Mouse (Mus musculus) erythroblast, embryonic 14.5 days (primary cell): Measurements from ENCODE around the gene Ell2.

Source experiments
- GATA1 ChIP-seq: IDR thresholded peaks from 2 replicates; pipeline ENCODE4 v1.6.1; 2012; ENCODE audit warnings: low read length, inconsistent platforms, mixed read lengths
- TAL1 ChIP-seq: IDR thresholded peaks from 3 replicates; pipeline ENCODE4 v1.6.1; 2012; ENCODE audit warnings: low read length, inconsistent platforms, mixed read lengths

DNA sequence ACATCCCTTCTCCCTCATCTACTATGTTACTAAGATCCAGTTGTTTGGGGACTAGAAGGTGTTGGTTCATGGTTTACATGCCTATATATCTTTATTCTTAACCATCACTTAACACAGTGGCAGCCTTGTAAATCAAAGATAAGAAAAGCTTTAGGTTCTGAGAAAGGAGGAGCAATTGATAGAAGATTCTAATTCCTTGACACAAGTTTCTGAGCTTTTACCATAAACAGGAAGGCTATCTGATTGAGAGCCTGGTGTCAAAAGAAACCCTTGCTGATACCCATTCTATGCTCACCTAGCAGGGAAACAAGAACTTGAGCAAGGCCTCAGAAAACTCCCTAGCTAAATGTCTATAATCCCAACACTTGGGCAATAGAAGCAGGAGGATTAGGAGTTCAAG lies 38.8 kb downstream of the Ell2 start:
- TF ChIP-seq GATA1 (no peak), TAL1 (no peak)
